In genomic region chr7:140880419-140880818, GRCm38 (mm10) we compare ENCODE assay signal across 12 mouse cellular contexts. TPM values are rescaled to one million over a fixed set of nuclear protein-coding genes. Genes with fewer than 3 reads are reported as not detected.
DNase-seq lines count a peak whose midpoint lies in the region; ATAC-seq and TF ChIP-seq lines count a peak whose summit lies in the region.
"Had no signal": no experiment of that assay in that cellular context is flagged by ENCODE, and none has a peak within 500 bp of the region (broad histone marks: within the 10 kb centered on the region; RNA-seq: fewer than 3 reads in every experiment).

No protein-coding gene starts in this region.

- no peaks in the 10 kb centered on the region for H3K27me3 ChIP-seq in heart, embryonic 15.5 days
- no peaks in the 10 kb centered on the region for H3K27me3 ChIP-seq in neural tube, embryonic 13.5 days
- H3K27me3 ChIP-seq in kidney, postnatal 0 days (ENCODE audit: insufficient read depth, low read length), result no peaks in the 10 kb centered on the region
- no peaks in the 10 kb centered on the region for H3K27me3 ChIP-seq in stomach, embryonic 15.5 days (replicated peaks)

- H3K4me1 ChIP-seq in heart, embryonic 15.5 days (replicated peaks), result peaks cover 25% of the 10 kb centered on the region
- peaks cover 26% of the 10 kb centered on the region for H3K4me1 ChIP-seq in neural tube, embryonic 13.5 days (replicated peaks)
- H3K4me1 ChIP-seq in kidney, postnatal 0 days (replicated peaks; ENCODE audit: insufficient read depth, low read length), result 0 out of 2 replicates have a peak, but pooled peaks cover 3% of the 10 kb centered on the region
- H3K4me1 ChIP-seq in stomach, embryonic 15.5 days, result peaks cover 11% of the 10 kb centered on the region

- H3K27ac ChIP-seq in heart, embryonic 15.5 days, result peak overlapping the region; percentile 95; the same call in 1 of the 2 replicates
- no peak overlapping the region for H3K27ac ChIP-seq in neural tube, embryonic 13.5 days (replicated peaks)
- peak overlapping the region; percentile 42; the same call in 1 of the 2 replicates for H3K27ac ChIP-seq in kidney, postnatal 0 days
- H3K27ac ChIP-seq in stomach, embryonic 15.5 days, result no peak overlapping the region

- H3K9ac ChIP-seq in heart, embryonic 15.5 days, result 0 out of 2 replicates have a peak overlapping the region, but pooled peaks have one; percentile 37
- H3K9ac ChIP-seq in neural tube, embryonic 13.5 days, result peak overlapping the region; percentile 18; the same call in 1 of the 2 replicates
- H3K9ac ChIP-seq in kidney, postnatal 0 days (ENCODE audit: low read depth, low read length), result no peak overlapping the region
- H3K9ac ChIP-seq in stomach, embryonic 15.5 days, result no peak overlapping the region

- 74% methylated on average over 3 of the region's 3 CpGs for WGBS in heart, embryonic 15.5 days
- 90% methylated on average over 3 of the region's 3 CpGs for WGBS in neural tube, embryonic 13.5 days
- 72% methylated on average over 3 of the region's 3 CpGs for WGBS in kidney, postnatal 0 days
- WGBS in stomach, embryonic 15.5 days, result 60% methylated on average over 3 of the region's 3 CpGs

- H3K4me2 ChIP-seq in heart, embryonic 15.5 days, result peak overlapping the region; percentile 87
- peak overlapping the region; percentile 69; the same call in 1 of the 2 replicates for H3K4me2 ChIP-seq in neural tube, embryonic 13.5 days
- H3K4me2 ChIP-seq in kidney, postnatal 0 days (ENCODE audit: low read length), result peak overlapping the region; percentile 89; the same call in 1 of the 2 replicates
- H3K4me2 ChIP-seq in stomach, embryonic 15.5 days, result peak overlapping the region; percentile 86

- H3K9me3 ChIP-seq in heart, embryonic 15.5 days (replicated peaks), result no peaks in the 10 kb centered on the region
- H3K9me3 ChIP-seq in neural tube, embryonic 13.5 days, result no peaks in the 10 kb centered on the region
- H3K9me3 ChIP-seq in kidney, postnatal 0 days (replicated peaks; ENCODE audit: low read length), result no peaks in the 10 kb centered on the region
- no peaks in the 10 kb centered on the region for H3K9me3 ChIP-seq in stomach, embryonic 15.5 days

- no peak for ATAC-seq in heart, embryonic 15.5 days (replicated peaks; ENCODE audit: insufficient number of reproducible peaks, insufficient read depth, low FRiP score, low read depth)
- no peak for ATAC-seq in neural tube, embryonic 13.5 days (ENCODE audit: low read depth)
- no peak for ATAC-seq in kidney, postnatal 0 days (replicated peaks; ENCODE audit: low FRiP score, low read depth)
- no peak for ATAC-seq in stomach, embryonic 15.5 days (ENCODE audit: insufficient read depth, low FRiP score, low read depth)

- TF ChIP-seq CTCF in kidney, postnatal 0 days (IDR thresholded peaks at IDR 0.05; ENCODE audit: low read depth), result no peak

- DNase-seq in heart, adult 8-10 months (ENCODE audit: low spot score), result no peak
- no peak for DNase-seq in neural tube, embryonic 10.5 days (ENCODE audit: extremely low spot score, low spot score)
- no peak for DNase-seq in kidney, postnatal 0 days (ENCODE audit: low spot score)
- DNase-seq in thymus, postnatal 14 days, result no peak
- no peak for DNase-seq in lung, adult 18-20 months
- DNase-seq: adrenal gland, adult 8-10 months; gastrocnemius, postnatal 36 days; thymus, postnatal 25 days had no signal

- H3K36me3 ChIP-seq in heart, embryonic 15.5 days, result peaks cover 24% of the 10 kb centered on the region; the same call in 1 of the 2 replicates
- peaks cover 35% of the 10 kb centered on the region for H3K36me3 ChIP-seq in neural tube, embryonic 13.5 days
- H3K36me3 ChIP-seq in kidney, postnatal 0 days (ENCODE audit: insufficient read depth, low read length), result peaks cover 8% of the 10 kb centered on the region; the same call in 1 of the 2 replicates
- no peaks in the 10 kb centered on the region; the same call in 1 of the 2 replicates for H3K36me3 ChIP-seq in stomach, embryonic 15.5 days

- peak overlapping the region; percentile 98 for H3K4me3 ChIP-seq in heart, embryonic 15.5 days
- H3K4me3 ChIP-seq in neural tube, embryonic 13.5 days, result 0 out of 2 replicates have a peak overlapping the region, but pooled peaks have one; percentile 91
- H3K4me3 ChIP-seq in kidney, postnatal 0 days (replicated peaks; ENCODE audit: low read depth, low read length), result no peak overlapping the region
- H3K4me3 ChIP-seq in stomach, embryonic 15.5 days (replicated peaks), result no peak overlapping the region

RNA-seq across cellular contexts. Expression of gene Psmd13, which starts 1.3 kb away (rescaled TPM):
- polyA plus RNA-seq in heart, embryonic 15.5 days (2015; fragmentation: Nextera tagmentation; extraction: Ambion mirVana), result 154 and 179 TPM in 2 replicates
- 10 to 100 TPM; 80.4 to 85.4 (median 84.0) TPM for total RNA-seq in heart, adult 8-10 months (2022)
- 258 and 283 TPM in 2 replicates for polyA plus RNA-seq in neural tube, embryonic 13.5 days (2015; fragmentation: Nextera tagmentation; extraction: Ambion mirVana)
- 198 and 219 TPM in 2 replicates for polyA plus RNA-seq in kidney, postnatal 0 days (2015; fragmentation: Nextera tagmentation; extraction: Ambion mirVana)
- 214 and 219 TPM in 2 replicates for polyA plus RNA-seq in stomach, embryonic 15.5 days (2015; fragmentation: Nextera tagmentation; extraction: Ambion mirVana)

RNA-seq across cellular contexts. Expression of gene Sirt3, which starts 1.7 kb away (rescaled TPM):
- 54.1 and 55.8 TPM in 2 replicates for polyA plus RNA-seq in heart, embryonic 15.5 days (2015; fragmentation: Nextera tagmentation; extraction: Ambion mirVana)
- total RNA-seq in heart, adult 8-10 months (2022), result 10 to 100 TPM; 67.8 to 72.6 (median 69.6) TPM
- polyA plus RNA-seq in neural tube, embryonic 13.5 days (2015; fragmentation: Nextera tagmentation; extraction: Ambion mirVana), result 42.3 and 46.8 TPM in 2 replicates
- polyA plus RNA-seq in kidney, postnatal 0 days (2015; fragmentation: Nextera tagmentation; extraction: Ambion mirVana), result 47.2 and 48.6 TPM in 2 replicates
- polyA plus RNA-seq in stomach, embryonic 15.5 days (2015; fragmentation: Nextera tagmentation; extraction: Ambion mirVana), result 25.7 and 28.7 TPM in 2 replicates

RNA-seq across cellular contexts. Expression of gene Cox8b, which starts 19.8 kb away (rescaled TPM):
- polyA plus RNA-seq in heart, embryonic 15.5 days (2015; fragmentation: Nextera tagmentation; extraction: Ambion mirVana), result 309 and 515 TPM in 2 replicates
- 1,000 to 10,000 TPM; 2,926 to 3,503 (median 3,138) TPM for total RNA-seq in heart, adult 8-10 months (2022)
- 0.91 TPM in 1 of 2 replicates, not detected in the other for polyA plus RNA-seq in neural tube, embryonic 13.5 days (2015; fragmentation: Nextera tagmentation; extraction: Ambion mirVana)
- 0.39 and 0.47 TPM in 2 replicates for polyA plus RNA-seq in kidney, postnatal 0 days (2015; fragmentation: Nextera tagmentation; extraction: Ambion mirVana)
- 0.76 and 2.6 TPM in 2 replicates for polyA plus RNA-seq in stomach, embryonic 15.5 days (2015; fragmentation: Nextera tagmentation; extraction: Ambion mirVana)
- total RNA-seq: common myeloid progenitor, adult 5-6 weeks had no signal

RNA-seq across cellular contexts. Expression of gene Bet1l, which starts 23.0 kb away (rescaled TPM):
- 30.2 and 31.9 TPM in 2 replicates for polyA plus RNA-seq in heart, embryonic 15.5 days (2015; fragmentation: Nextera tagmentation; extraction: Ambion mirVana)
- total RNA-seq in heart, adult 8-10 months (2022), result 10 to 100 TPM in 1 of 4 experiments, 1 to 10 TPM in 3; 7.9 to 11.8 (median 8.8) TPM
- 42.4 and 48.1 TPM in 2 replicates for polyA plus RNA-seq in neural tube, embryonic 13.5 days (2015; fragmentation: Nextera tagmentation; extraction: Ambion mirVana)
- 48.0 and 53.9 TPM in 2 replicates for polyA plus RNA-seq in kidney, postnatal 0 days (2015; fragmentation: Nextera tagmentation; extraction: Ambion mirVana)
- 44.7 and 50.1 TPM in 2 replicates for polyA plus RNA-seq in stomach, embryonic 15.5 days (2015; fragmentation: Nextera tagmentation; extraction: Ambion mirVana)

RNA-seq across cellular contexts. Expression of gene Ric8a, which starts 23.7 kb away (rescaled TPM):
- polyA plus RNA-seq in heart, embryonic 15.5 days (2015; fragmentation: Nextera tagmentation; extraction: Ambion mirVana), result 36.0 and 47.3 TPM in 2 replicates
- 10 to 100 TPM; 22.3 to 24.4 (median 23.3) TPM for total RNA-seq in heart, adult 8-10 months (2022)
- polyA plus RNA-seq in neural tube, embryonic 13.5 days (2015; fragmentation: Nextera tagmentation; extraction: Ambion mirVana), result 99.1 and 107 TPM in 2 replicates
- 45.0 and 53.1 TPM in 2 replicates for polyA plus RNA-seq in kidney, postnatal 0 days (2015; fragmentation: Nextera tagmentation; extraction: Ambion mirVana)
- polyA plus RNA-seq in stomach, embryonic 15.5 days (2015; fragmentation: Nextera tagmentation; extraction: Ambion mirVana), result 58.0 and 62.8 TPM in 2 replicates

Comparison
In these comparisons a context has a peak if more than half of its experiments do, and no peak if none do; other contexts are left out.
1. H3K27ac ChIP-seq: peak in heart, embryonic 15.5 days (single experiment) and kidney, postnatal 0 days (single experiment); none in neural tube, embryonic 13.5 days (single experiment) and stomach, embryonic 15.5 days (single experiment).
2. H3K4me3 ChIP-seq: peak in heart, embryonic 15.5 days (single experiment) and neural tube, embryonic 13.5 days (single experiment); none in kidney, postnatal 0 days (single experiment) and stomach, embryonic 15.5 days (single experiment).
3. H3K9ac ChIP-seq: peak in heart, embryonic 15.5 days (single experiment) and neural tube, embryonic 13.5 days (single experiment); none in kidney, postnatal 0 days (single experiment) and stomach, embryonic 15.5 days (single experiment).
4. RNA of gene Cox8b, which starts 19.8 kb away (polyA plus RNA-seq): 309 to 515 TPM in heart, embryonic 15.5 days; 0.91 TPM in neural tube, embryonic 13.5 days, 0.76 to 2.6 TPM in stomach, embryonic 15.5 days and 0.39 to 0.47 TPM in kidney, postnatal 0 days; every median in the first group is over 10 times any median in the second.
5. Peak in every context shown above with its lines, with median percentiles within 50 percentile points of each other: H3K4me2 ChIP-seq.